In genomic region chr17:83849081-83849675, GRCm38 (mm10) we compare ENCODE assay signal across 20 mouse cellular contexts. TPM values are rescaled to one million over a fixed set of nuclear protein-coding genes. Genes with fewer than 3 reads are reported as not detected.
DNase-seq lines count a peak whose midpoint lies in the region; ATAC-seq and TF ChIP-seq lines count a peak whose summit lies in the region.
"Had no signal": no experiment of that assay in that cellular context is flagged by ENCODE, and none has a peak within 500 bp of the region (broad histone marks: within the 10 kb centered on the region; RNA-seq: fewer than 3 reads in every experiment).

No protein-coding gene starts in this region.

- H3K4me3 ChIP-seq in neural tube, embryonic 13.5 days: no peak overlapping the region
- H3K4me3 ChIP-seq in forebrain, embryonic 15.5 days: no peak overlapping the region
- H3K4me3 ChIP-seq in hindbrain, postnatal 0 days (ENCODE audit: low read length): no peak overlapping the region
- H3K4me3 ChIP-seq: limb, embryonic 10.5 days had no signal

- H3K27me3 ChIP-seq in neural tube, embryonic 13.5 days: no peaks in the 10 kb centered on the region
- H3K27me3 ChIP-seq in forebrain, embryonic 15.5 days: no peaks in the 10 kb centered on the region
- no peaks in the 10 kb centered on the region for H3K27me3 ChIP-seq in hindbrain, postnatal 0 days (ENCODE audit: insufficient read depth, low read length)

- 57% methylated on average over 12 of the region's 12 CpGs for WGBS in neural tube, embryonic 13.5 days
- WGBS in forebrain, embryonic 15.5 days: 31% methylated on average over 12 of the region's 12 CpGs
- 39% methylated on average over 12 of the region's 12 CpGs for WGBS in hindbrain, postnatal 0 days

- peaks cover 16% of the 10 kb centered on the region for H3K4me1 ChIP-seq in neural tube, embryonic 13.5 days (replicated peaks)
- peaks cover 6% of the 10 kb centered on the region; the same call in 1 of the 2 replicates for H3K4me1 ChIP-seq in forebrain, embryonic 15.5 days
- no peaks in the 10 kb centered on the region for H3K4me1 ChIP-seq in hindbrain, postnatal 0 days (ENCODE audit: insufficient read depth, low read length)

- H3K36me3 ChIP-seq in neural tube, embryonic 13.5 days: no peaks in the 10 kb centered on the region
- no peaks in the 10 kb centered on the region for H3K36me3 ChIP-seq in forebrain, embryonic 15.5 days
- no peaks in the 10 kb centered on the region for H3K36me3 ChIP-seq in hindbrain, postnatal 0 days (ENCODE audit: insufficient read depth, low read length)
- H3K36me3 ChIP-seq: G1E; heart, embryonic 10.5 days; limb, embryonic 10.5 days had no signal

- H3K9ac ChIP-seq in neural tube, embryonic 13.5 days: no peak overlapping the region
- no peak overlapping the region for H3K9ac ChIP-seq in forebrain, embryonic 15.5 days (replicated peaks)
- no peak overlapping the region for H3K9ac ChIP-seq in hindbrain, postnatal 0 days (replicated peaks; ENCODE audit: low read length)

- no peak overlapping the region for H3K4me2 ChIP-seq in neural tube, embryonic 13.5 days
- H3K4me2 ChIP-seq in forebrain, embryonic 15.5 days (replicated peaks): no peak overlapping the region
- no peak overlapping the region for H3K4me2 ChIP-seq in hindbrain, postnatal 0 days (ENCODE audit: low read depth, low read length)

- H3K27ac ChIP-seq in neural tube, embryonic 13.5 days (replicated peaks): 0 out of 2 replicates have a peak overlapping the region, but pooled peaks have one; percentile 23
- H3K27ac ChIP-seq in forebrain, embryonic 15.5 days (replicated peaks): no peak overlapping the region
- H3K27ac ChIP-seq in hindbrain, postnatal 0 days: 0 out of 2 replicates have a peak overlapping the region, but pooled peaks have one; percentile 9
- H3K27ac ChIP-seq: heart, embryonic 10.5 days; limb, embryonic 10.5 days; macrophage had no signal

- ATAC-seq in neural tube, embryonic 13.5 days (ENCODE audit: low read depth): no peak
- peak; percentile 48 for ATAC-seq in forebrain, embryonic 15.5 days (replicated peaks)
- peak; percentile 50; the same call in 1 of the 2 replicates for ATAC-seq in hindbrain, postnatal 0 days
- ATAC-seq: inflammation-experienced regulatory T-cells, adult 6 months had no signal

- no peaks in the 10 kb centered on the region for H3K9me3 ChIP-seq in neural tube, embryonic 13.5 days
- no peaks in the 10 kb centered on the region for H3K9me3 ChIP-seq in forebrain, embryonic 15.5 days
- H3K9me3 ChIP-seq in hindbrain, postnatal 0 days (ENCODE audit: low read length): no peaks in the 10 kb centered on the region
- H3K9me3 ChIP-seq: G1E; heart, embryonic 10.5 days; limb, embryonic 10.5 days had no signal

- no peak for TF ChIP-seq CTCF in hindbrain, postnatal 0 days (IDR thresholded peaks at IDR 0.05; ENCODE audit: low read depth)

- DNase-seq in neural tube, embryonic 10.5 days (ENCODE audit: extremely low spot score, low spot score): no peak
- DNase-seq in hindbrain, postnatal 0 days (ENCODE audit: low spot score): peak; percentile 37
- DNase-seq in heart, adult 18-20 months: no peak
- DNase-seq in adrenal gland, adult 8-10 months: no peak
- no peak for DNase-seq in left cerebral cortex, adult 11 months (ENCODE audit: low spot score)
- DNase-seq: cerebellum, postnatal 10 days; embryo, embryonic 11 days; gastrocnemius, postnatal 25 days; heart, postnatal 10 days; kidney, adult 9 months; lung, adult 2 months; thymus, adult 18-20 months had no signal

RNA-seq across cellular contexts. Expression of gene Haao, which starts 1.4 kb away (rescaled TPM):
- not detected in 2 replicates for polyA plus RNA-seq in neural tube, embryonic 13.5 days (2015; fragmentation: Nextera tagmentation; extraction: Ambion mirVana)
- 0.13 TPM in 1 of 2 replicates, not detected in the other for polyA plus RNA-seq in forebrain, embryonic 15.5 days (2015; fragmentation: Nextera tagmentation; extraction: Ambion mirVana)
- total RNA-seq in hindbrain, postnatal 0 days (2014; rRNA removed): 0.65 and 1.3 TPM in 2 replicates
- polyA plus RNA-seq in hindbrain, postnatal 0 days (2015; fragmentation: Nextera tagmentation; extraction: Ambion mirVana): 0.28 and 0.76 TPM in 2 replicates
- 1 to 10 TPM in 1 of 2 experiments, under 1 TPM in 1; 0.27 to 2.0 TPM for total RNA-seq in heart, adult 18-20 months (2021)
- 1 to 10 TPM in 1 of 4 experiments, under 1 TPM in 3; 0.64 to 1.0 (median 0.83) TPM for total RNA-seq in adrenal gland, adult 8-10 months (2022)
- total RNA-seq: gastrocnemius, postnatal 25 days; heart, postnatal 10 days; layer of hippocampus, postnatal 25 days had no signal
